Mouse (Mus musculus) liver, embryonic 14.5 days (tissue): ENCODE measurements around the gene Mup6. TPM values are rescaled to one million over a fixed set of nuclear protein-coding genes. Genes with fewer than 3 reads are reported as not detected.
"Not testable (repeated sequence)": the region's sequence is repeated elsewhere in the genome, so short reads cannot be mapped to it uniquely, and the experiment has no call there.

ENCODE experiments used
- ATAC-seq: fragments of 200-750 bp; cut with Nextera tagmentation; 2 replicates; pipeline ENCODE4 v1.8.0; 2017; ENCODE audit warnings: moderate number of reproducible peaks, mild to moderate bottlenecking, moderate library complexity; ENCODE audit not compliant: insufficient read depth
- DNase-seq, 3 experiments: peaks; one replicate each; pipeline ENCODE4 v3.0.0-alpha.2; 2012 to 2013; ENCODE audit warnings: low read depth in 3 of 3, low spot score in 3 of 3
- H3K27ac ChIP-seq: fragments of 300-500 bp; sonication (generic); 2 replicates; pipeline ENCODE4 v1.5.1; 2014; ENCODE audit warnings: moderate library complexity, mild to moderate bottlenecking, control low read depth, inconsistent platforms
- H3K27me3 ChIP-seq: fragments of 300-500 bp; sonication (generic); 2 replicates; pipeline ENCODE4 v1.6.1; 2014; ENCODE audit warnings: mild to moderate bottlenecking, low read length, moderate library complexity; ENCODE audit not compliant: control insufficient read depth, insufficient read depth
- H3K36me3 ChIP-seq: fragments of 300-500 bp; sonication (generic); replicated peaks from 2 replicates; pipeline ENCODE4 v1.6.1; 2014; ENCODE audit warnings: low read depth; ENCODE audit not compliant: control insufficient read depth, insufficient read depth
- H3K4me1 ChIP-seq, 2 experiments: fragments of 200-500 bp in 1 of 2; fragments of 300-500 bp in 1 of 2; sonication (generic) in 1 of 2; replicated peaks; 2 replicates each; pipeline ENCODE4 v1.6.1; 2012 to 2014; ENCODE audit warnings: antibody characterized with exemption in 1 of 2, inconsistent platforms in 1 of 2, low read length in 1 of 2; ENCODE audit not compliant: control insufficient read depth in 2 of 2, insufficient read depth in 2 of 2
- H3K4me2 ChIP-seq: fragments of 300-500 bp; sonication (generic); 2 replicates; pipeline ENCODE4 v1.6.1; 2014; ENCODE audit warnings: low read depth, mild to moderate bottlenecking, control low read depth, moderate library complexity
- H3K4me3 ChIP-seq, 2 experiments: fragments of 200-500 bp in 1 of 2; fragments of 300-500 bp in 1 of 2; sonication (generic) in 1 of 2; 2 replicates each; pipeline ENCODE4 v1.5.1; 2012 to 2014; ENCODE audit warnings: low read depth in 2 of 2, low read length in 2 of 2, mild to moderate bottlenecking in 2 of 2, control low read depth in 1 of 2, inconsistent platforms in 1 of 2, moderate library complexity in 1 of 2; ENCODE audit not compliant: insufficient read depth in 1 of 2
- H3K9ac ChIP-seq: fragments of 300-500 bp; sonication (generic); replicated peaks from 2 replicates; pipeline ENCODE4 v1.6.1; 2014; ENCODE audit warnings: mild to moderate bottlenecking, control low read depth, moderate library complexity
- H3K9me3 ChIP-seq: fragments of 300-500 bp; sonication (generic); 2 replicates; pipeline ENCODE4 v1.6.1; 2016; ENCODE audit warnings: low read length, mixed read lengths; ENCODE audit not compliant: control insufficient read depth
- CTCF ChIP-seq: IDR thresholded peaks from 2 replicates; pipeline ENCODE4 v1.5.1; 2016; ENCODE audit warnings: antibody characterized with exemption, low read depth, control low read depth
- EP300 ChIP-seq: IDR thresholded peaks from 2 replicates; pipeline ENCODE4 v1.6.1; 2016; ENCODE audit warnings: antibody characterized with exemption, low read depth
- WGBS: fragments of 180-500 bp; shearing (Covaris S2); extraction: QIAGEN DNeasy Blood & Tissue Kit; methylation state at CpG from one replicate; pipeline ENCODE4 v1.1.7; 2014; ENCODE audit not compliant: insufficient replicate concordance; 5-methylcytosine and 5-hydroxymethylcytosine counted together
- polyA plus RNA-seq, 2 experiments: library from polyadenylated mRNA; depleted of rRNA in 1 of 2; stranded (reverse) in 1 of 2; unstranded in 1 of 2; fragments of >200 nt; fragmentation: Nextera tagmentation in 1 of 2; extraction: Ambion mirVana in 1 of 2; gene quantifications; 2 replicates each; pipeline versions ENCODE4 v1.2.1 to v1.2.3; 2012 to 2014

Gene Mup6
- polyA plus RNA-seq, 2 experiments, result not detected

- TF ChIP-seq CTCF, result peak; percentile 78
- no peak for TF ChIP-seq EP300
- WGBS, result 4% methylated on average over 6 of the region's 6 CpGs
- H3K27ac ChIP-seq, result no peak overlapping the region
- H3K9me3 ChIP-seq, result no peaks in the 10 kb centered on the region
- DNase-seq (peak; percentile 41 to 53 (median 52)), ATAC-seq (no peak)
- H3K4me3 ChIP-seq, result no peak overlapping the region
- H3K9ac ChIP-seq, result no peak overlapping the region
- H3K4me2 ChIP-seq, result no peak overlapping the region
- no peaks in the 10 kb centered on the region for H3K27me3 ChIP-seq
- H3K36me3 ChIP-seq, result no peaks in the 10 kb centered on the region
- no peaks in the 10 kb centered on the region for H3K4me1 ChIP-seq
Measured at GRCm38 (mm10) chr4:59928347-59928746, 35.7 kb upstream of the Mup6 start.

- ATAC-seq, result no peak
- Histone ChIP-seq H3K4me3 (no peak overlapping the region), H3K9ac (no peak overlapping the region), H3K9me3 (no peaks in the 10 kb centered on the region), H3K4me2 (no peak overlapping the region), H3K4me1 (no peaks in the 10 kb centered on the region), H3K27me3 (no peaks in the 10 kb centered on the region), H3K27ac (no peak overlapping the region), H3K36me3 (no peaks in the 10 kb centered on the region)
- DNase-seq, result no peak
- TF ChIP-seq CTCF (peak; percentile 25; the same call in 1 of the 2 replicates), EP300 (no peak)
- 30% methylated on average over 6 of the region's 6 CpGs for WGBS
Measured at GRCm38 (mm10) chr4:59932505-59933281, 31.4 kb upstream of the Mup6 start.

GRCm38 (mm10) chr4:59937543-59937942 lies 26.6 kb upstream of the Mup6 start:
- TF ChIP-seq EP300 (no peak), CTCF (no peak)
- Histone ChIP-seq H3K9me3 (no peaks in the 10 kb centered on the region), H3K4me1 (no peaks in the 10 kb centered on the region), H3K27ac (no peak overlapping the region), H3K36me3 (no peaks in the 10 kb centered on the region), H3K4me3 (no peak overlapping the region), H3K4me2 (no peak overlapping the region), H3K9ac (no peak overlapping the region), H3K27me3 (no peaks in the 10 kb centered on the region; the same call in 1 of the 2 replicates)
- DNase-seq (no peak), ATAC-seq (no peak)
- 43% methylated on average over 2 of the region's 2 CpGs for WGBS

GRCm38 (mm10) chr4:59960610-59961009 lies 3.5 kb upstream of the Mup6 start, which contains the start of gene Mup4:
Gene Mup4, minus strand, starts transcription at chr4:59960710.
- H3K4me2 ChIP-seq, result no peak within 1 kb of the TSS
- H3K36me3 ChIP-seq, result no peaks in the 10 kb centered on the region
- H3K27me3 ChIP-seq, result no peaks in the 10 kb centered on the region
- DNase-seq (no peak), ATAC-seq (no peak)
- no peaks in the 10 kb centered on the region for H3K9me3 ChIP-seq
- H3K4me1 ChIP-seq, result no peaks in the 10 kb centered on the region
- TF ChIP-seq EP300 (no peak), CTCF (no peak)
- H3K27ac ChIP-seq, result no peak within 1 kb of the TSS
- WGBS, result 40% methylated on average over 3 of the region's 3 CpGs
- no peak within 1 kb of the TSS for H3K4me3 ChIP-seq
- H3K9ac ChIP-seq, result no peak within 1 kb of the TSS

- not testable (repeated sequence) for H3K9ac ChIP-seq, H3K4me3 ChIP-seq, H3K27me3 ChIP-seq, DNase-seq, H3K27ac ChIP-seq, H3K36me3 ChIP-seq, H3K4me1 ChIP-seq, H3K9me3 ChIP-seq, ATAC-seq, H3K4me2 ChIP-seq
Measured at GRCm38 (mm10) chr4:59997894-59998293, 33.8 kb downstream of the Mup6 start.

GRCm38 (mm10) chr4:60020141-60020540 lies 56.0 kb downstream of the Mup6 start:
- WGBS, result 72% methylated on average over 7 of the region's 7 CpGs
- not testable (repeated sequence) for H3K27me3 ChIP-seq, H3K4me2 ChIP-seq, H3K36me3 ChIP-seq, H3K9ac ChIP-seq, DNase-seq, H3K4me3 ChIP-seq, ATAC-seq, H3K27ac ChIP-seq, H3K4me1 ChIP-seq, H3K9me3 ChIP-seq

- H3K27me3 ChIP-seq, DNase-seq, H3K9ac ChIP-seq, H3K36me3 ChIP-seq, H3K9me3 ChIP-seq, H3K4me3 ChIP-seq, ATAC-seq, H3K4me2 ChIP-seq, H3K27ac ChIP-seq, H3K4me1 ChIP-seq: not testable (repeated sequence)
- 66% methylated on average over 13 of the region's 13 CpGs for WGBS
Measured at GRCm38 (mm10) chr4:60029334-60030111, 65.4 kb downstream of the Mup6 start.
